Mouse (Mus musculus) layer of hippocampus, adult 8-10 months (tissue): ENCODE results near the gene Lrig3. TPM values are rescaled to one million over a fixed set of nuclear protein-coding genes. Genes with fewer than 3 reads are reported as not detected.

Source experiments
- DNase-seq, 2 experiments: peaks; one replicate each; pipeline ENCODE4 v3.0.0; 2022; ENCODE audit warnings: low spot score in 2 of 2
- total RNA-seq, 4 experiments: library from RNA; stranded (reverse); gene quantifications; 2 replicates each; pipeline ENCODE4 v1.2.4; 2022

Gene Lrig3
- 1 to 10 TPM; 4.3 to 5.0 (median 4.4) TPM for total RNA-seq

GRCm38 (mm10) chr10:125965968-125966480 is at the start of gene Lrig3:
TSS of gene Lrig3 (plus strand) at chr10:125966168.
- DNase-seq, result peak; percentile 27 to 69

GRCm38 (mm10) chr10:125916781-125917180 is 49.2 kb upstream of the Lrig3 start:
- DNase-seq, result no peak

- no peak for DNase-seq
These were observed 48.5 kb upstream of the Lrig3 start for GRCm38 (mm10) chr10:125917436-125917871.

- no peak for DNase-seq
These were observed 47.0 kb upstream of the Lrig3 start for GRCm38 (mm10) chr10:125918994-125919393.

- no peak for DNase-seq
These were observed 44.1 kb upstream of the Lrig3 start for GRCm38 (mm10) chr10:125921654-125922446.

GRCm38 (mm10) chr10:125929961-125930360 is 36.0 kb upstream of the Lrig3 start:
- no peak for DNase-seq

GRCm38 (mm10) chr10:125933388-125933787 is 32.6 kb upstream of the Lrig3 start:
- no peak for DNase-seq

GRCm38 (mm10) chr10:125934095-125934494 is 31.9 kb upstream of the Lrig3 start:
- no peak for DNase-seq

GRCm38 (mm10) chr10:125937517-125938497 is 28.2 kb upstream of the Lrig3 start:
- DNase-seq, result no peak

GRCm38 (mm10) chr10:125938528-125939402 is 27.2 kb upstream of the Lrig3 start:
- no peak for DNase-seq

- DNase-seq, result no peak
These were observed 25.5 kb upstream of the Lrig3 start for GRCm38 (mm10) chr10:125940316-125941059.

GRCm38 (mm10) chr10:125943098-125943497 is 22.9 kb upstream of the Lrig3 start:
- DNase-seq, result no peak

GRCm38 (mm10) chr10:125944762-125945504 is 21.0 kb upstream of the Lrig3 start:
- DNase-seq, result no peak

GRCm38 (mm10) chr10:125948842-125949474 is 17.0 kb upstream of the Lrig3 start:
- DNase-seq, result no peak

- DNase-seq, result no peak
These were observed 14.3 kb upstream of the Lrig3 start for GRCm38 (mm10) chr10:125951633-125952032.

- DNase-seq, result no peak
These were observed 11.6 kb upstream of the Lrig3 start for GRCm38 (mm10) chr10:125954343-125954742.

- peak; percentile 15 to 33 for DNase-seq
These were observed 11.0 kb upstream of the Lrig3 start for GRCm38 (mm10) chr10:125954747-125955530.
